Mouse (Mus musculus): ENCODE data around the gene Ubiad1. TPM values are rescaled to one million over a fixed set of nuclear protein-coding genes. Genes with fewer than 3 reads are reported as not detected.

The Ubiad1 gene
- polyA plus RNA-seq, 1 experiment from 2014 or later = 15.9 TPM

DNA sequence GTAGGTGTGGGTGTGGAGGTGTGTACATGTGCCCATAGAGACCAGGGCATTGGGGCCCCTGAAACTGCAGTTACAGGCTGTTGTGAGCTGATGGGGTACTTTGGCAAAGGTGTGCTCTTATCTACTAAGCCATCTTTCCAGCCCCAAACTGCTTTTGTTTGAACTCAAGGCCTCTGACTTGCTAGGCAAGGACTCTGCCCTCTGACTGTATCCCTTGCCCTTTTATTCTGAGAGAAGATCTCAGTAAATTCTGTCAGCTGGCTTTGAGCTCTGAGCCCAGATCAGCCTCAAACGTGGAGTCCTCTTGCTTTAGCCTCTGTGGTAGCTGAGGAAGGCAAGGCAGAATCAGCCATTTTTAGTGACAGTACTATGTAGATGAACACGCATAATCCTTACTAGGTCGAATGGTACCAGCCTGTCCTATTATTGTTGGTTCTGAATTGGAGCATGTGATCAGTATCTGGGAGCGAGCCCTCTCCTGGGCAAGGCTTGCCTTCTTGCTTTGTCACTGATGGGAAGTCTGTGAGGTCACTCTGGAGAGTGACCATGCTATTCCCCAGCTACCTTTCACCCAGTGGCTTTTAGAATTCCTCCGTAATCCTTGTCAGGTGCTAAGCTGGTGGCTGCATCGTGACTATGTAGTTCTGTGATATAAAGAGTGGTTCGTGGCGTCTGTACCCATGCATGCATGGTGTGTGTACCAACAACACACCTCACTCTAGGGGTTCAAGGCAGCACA, 28.0 kb upstream of the Ubiad1 start:
- Histone ChIP-seq H3K4me1 (ENCODE audit: control insufficient read depth, insufficient read depth, low read length) (no peaks in the 10 kb centered on the region), H3K9me3 (ENCODE audit: control insufficient read depth, low read length) (no peaks in the 10 kb centered on the region), H3K4me3 (replicated peaks; ENCODE audit: low read depth, low read length) (no peak overlapping the region), H3K36me3 (ENCODE audit: control insufficient read depth, insufficient read depth, low read length) (peaks cover 98% of the 10 kb centered on the region), H3K27me3 (ENCODE audit: control insufficient read depth, insufficient read depth, low read length) (no peaks in the 10 kb centered on the region), H3K9ac (replicated peaks; ENCODE audit: low read length) (no peak overlapping the region), H3K4me2 (ENCODE audit: low read length) (no peak overlapping the region), H3K27ac (replicated peaks; ENCODE audit: low read depth, low read length) (no peak overlapping the region)
- WGBS = 94% methylated on average over 8 of the region's 8 CpGs
- DNase-seq (no peak), ATAC-seq (ENCODE audit: low FRiP score, low TSS enrichment) (no peak)

DNA sequence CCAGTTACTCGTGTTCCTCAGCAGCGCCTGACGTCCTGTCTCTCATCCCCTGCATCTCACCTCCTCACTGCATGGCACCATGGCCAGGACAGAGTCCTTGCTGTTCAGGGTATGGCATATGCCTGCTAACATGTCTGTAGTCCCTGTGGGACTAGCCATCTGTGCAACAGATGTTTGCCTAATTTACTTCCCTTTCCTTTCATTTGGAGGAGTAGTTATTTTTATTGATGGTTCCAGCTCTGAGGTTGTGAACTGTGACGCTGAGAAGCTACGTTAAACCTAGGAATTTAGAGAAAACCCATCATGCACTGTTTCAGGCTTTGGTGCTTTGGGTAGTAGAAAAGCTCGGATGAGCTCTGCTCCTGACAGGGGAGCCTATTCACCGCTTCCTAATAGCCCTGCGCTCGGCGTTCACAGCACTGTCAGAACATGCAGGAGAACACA, 26.8 kb upstream of the Ubiad1 start:
- Histone ChIP-seq H3K9me3 (ENCODE audit: control insufficient read depth, low read length) (no peaks in the 10 kb centered on the region), H3K27ac (replicated peaks; ENCODE audit: low read depth, low read length) (no peak overlapping the region), H3K9ac (replicated peaks; ENCODE audit: low read length) (no peak overlapping the region), H3K27me3 (ENCODE audit: control insufficient read depth, insufficient read depth, low read length) (no peaks in the 10 kb centered on the region), H3K4me2 (ENCODE audit: low read length) (no peak overlapping the region), H3K4me3 (replicated peaks; ENCODE audit: low read depth, low read length) (no peak overlapping the region), H3K36me3 (ENCODE audit: control insufficient read depth, insufficient read depth, low read length) (peaks cover 98% of the 10 kb centered on the region), H3K4me1 (ENCODE audit: control insufficient read depth, insufficient read depth, low read length) (no peaks in the 10 kb centered on the region)
- ATAC-seq (ENCODE audit: low FRiP score, low TSS enrichment) (no peak), DNase-seq (no peak)
- 77% methylated on average over 10 of the region's 10 CpGs for WGBS

GRCm38 (mm10) chr4:148469487-148470252, 25.1 kb upstream of the Ubiad1 start:
- WGBS = 95% methylated on average over 11 of the region's 11 CpGs
- no peak overlapping the region for H3K27ac ChIP-seq (replicated peaks; ENCODE audit: low read depth, low read length)
- no peak for ATAC-seq (ENCODE audit: low FRiP score, low TSS enrichment)
- peaks cover 98% of the 10 kb centered on the region for H3K36me3 ChIP-seq (ENCODE audit: control insufficient read depth, insufficient read depth, low read length)
- no peaks in the 10 kb centered on the region for H3K4me1 ChIP-seq (ENCODE audit: control insufficient read depth, insufficient read depth, low read length)
- no peaks in the 10 kb centered on the region for H3K27me3 ChIP-seq (ENCODE audit: control insufficient read depth, insufficient read depth, low read length)
- no peaks in the 10 kb centered on the region for H3K9me3 ChIP-seq (ENCODE audit: control insufficient read depth, low read length)
- no peak overlapping the region for H3K4me2 ChIP-seq (ENCODE audit: low read length)
- H3K9ac ChIP-seq (replicated peaks; ENCODE audit: low read length) = no peak overlapping the region
- no peak overlapping the region for H3K4me3 ChIP-seq (replicated peaks; ENCODE audit: low read depth, low read length)
- DNase-seq = no peak

DNA sequence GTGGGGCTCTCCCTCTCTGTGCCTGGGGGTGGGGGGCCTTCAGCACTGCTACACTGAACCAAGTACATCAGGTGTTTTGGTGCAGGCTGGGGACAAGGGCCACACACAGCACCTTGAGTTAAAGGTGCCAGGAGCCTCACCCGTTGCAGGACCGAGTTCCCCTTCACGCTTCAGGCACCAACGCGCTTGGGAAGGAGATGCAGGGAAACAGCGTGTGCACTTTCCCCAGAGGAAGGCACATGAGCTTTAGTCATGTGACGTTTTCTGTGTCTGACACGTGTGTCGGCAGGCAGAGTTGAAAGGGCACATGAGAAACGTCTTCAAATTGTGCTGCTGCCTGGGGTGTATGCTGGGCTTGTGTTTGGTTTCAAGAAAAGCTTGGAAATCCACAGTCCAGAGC, 23.8 kb upstream of the Ubiad1 start:
- WGBS = 93% methylated on average over 10 of the region's 10 CpGs
- Histone ChIP-seq H3K4me1 (ENCODE audit: control insufficient read depth, insufficient read depth, low read length) (no peaks in the 10 kb centered on the region), H3K9ac (replicated peaks; ENCODE audit: low read length) (no peak overlapping the region), H3K27me3 (ENCODE audit: control insufficient read depth, insufficient read depth, low read length) (no peaks in the 10 kb centered on the region), H3K4me3 (replicated peaks; ENCODE audit: low read depth, low read length) (no peak overlapping the region), H3K36me3 (ENCODE audit: control insufficient read depth, insufficient read depth, low read length) (peaks cover 100% of the 10 kb centered on the region), H3K27ac (replicated peaks; ENCODE audit: low read depth, low read length) (no peak overlapping the region), H3K9me3 (ENCODE audit: control insufficient read depth, low read length) (no peaks in the 10 kb centered on the region), H3K4me2 (ENCODE audit: low read length) (no peak overlapping the region)
- DNase-seq (no peak), ATAC-seq (ENCODE audit: low FRiP score, low TSS enrichment) (no peak)

GRCm38 (mm10) chr4:148466511-148467079, 22.0 kb upstream of the Ubiad1 start:
- no peak overlapping the region for H3K9ac ChIP-seq (replicated peaks; ENCODE audit: low read length)
- 96% methylated on average over 5 of the region's 5 CpGs for WGBS
- H3K9me3 ChIP-seq (ENCODE audit: control insufficient read depth, low read length) = no peaks in the 10 kb centered on the region
- H3K4me1 ChIP-seq (ENCODE audit: control insufficient read depth, insufficient read depth, low read length) = no peaks in the 10 kb centered on the region
- no peak overlapping the region for H3K4me2 ChIP-seq (ENCODE audit: low read length)
- no peak overlapping the region for H3K4me3 ChIP-seq (replicated peaks; ENCODE audit: low read depth, low read length)
- ATAC-seq (ENCODE audit: low FRiP score, low TSS enrichment) (no peak), DNase-seq (no peak)
- no peaks in the 10 kb centered on the region for H3K27me3 ChIP-seq (ENCODE audit: control insufficient read depth, insufficient read depth, low read length)
- no peak overlapping the region for H3K27ac ChIP-seq (replicated peaks; ENCODE audit: low read depth, low read length)
- peaks cover 99% of the 10 kb centered on the region for H3K36me3 ChIP-seq (ENCODE audit: control insufficient read depth, insufficient read depth, low read length)

DNA sequence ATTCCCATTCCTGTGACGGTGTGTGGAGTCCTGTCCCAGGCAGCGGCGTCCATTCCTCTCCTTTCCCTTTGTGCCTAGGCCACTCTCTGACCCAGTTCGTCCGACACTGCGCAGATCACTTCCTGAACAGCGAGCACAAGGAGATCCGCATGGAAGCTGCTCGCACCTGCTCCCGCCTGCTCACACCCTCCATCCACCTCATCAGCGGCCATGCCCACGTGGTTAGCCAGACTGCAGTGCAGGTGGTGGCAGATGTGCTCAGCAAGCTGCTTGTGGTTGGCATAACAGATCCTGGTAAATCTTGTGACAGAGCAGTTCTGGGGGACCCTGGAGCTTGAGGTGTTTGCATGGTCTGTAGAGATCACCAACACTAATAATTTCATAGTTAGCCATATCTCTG, 20.3 kb upstream of the Ubiad1 start:
- H3K36me3 ChIP-seq (ENCODE audit: control insufficient read depth, insufficient read depth, low read length) = peaks cover 97% of the 10 kb centered on the region
- no peaks in the 10 kb centered on the region for H3K9me3 ChIP-seq (ENCODE audit: control insufficient read depth, low read length)
- H3K4me1 ChIP-seq (ENCODE audit: control insufficient read depth, insufficient read depth, low read length) = no peaks in the 10 kb centered on the region
- H3K4me2 ChIP-seq (ENCODE audit: low read length) = no peak overlapping the region
- H3K4me3 ChIP-seq (replicated peaks; ENCODE audit: low read depth, low read length) = no peak overlapping the region
- no peak overlapping the region for H3K9ac ChIP-seq (replicated peaks; ENCODE audit: low read length)
- WGBS = 96% methylated on average over 12 of the region's 12 CpGs
- DNase-seq (no peak), ATAC-seq (ENCODE audit: low FRiP score, low TSS enrichment) (no peak)
- H3K27me3 ChIP-seq (ENCODE audit: control insufficient read depth, insufficient read depth, low read length) = no peaks in the 10 kb centered on the region
- H3K27ac ChIP-seq (replicated peaks; ENCODE audit: low read depth, low read length) = no peak overlapping the region

DNA sequence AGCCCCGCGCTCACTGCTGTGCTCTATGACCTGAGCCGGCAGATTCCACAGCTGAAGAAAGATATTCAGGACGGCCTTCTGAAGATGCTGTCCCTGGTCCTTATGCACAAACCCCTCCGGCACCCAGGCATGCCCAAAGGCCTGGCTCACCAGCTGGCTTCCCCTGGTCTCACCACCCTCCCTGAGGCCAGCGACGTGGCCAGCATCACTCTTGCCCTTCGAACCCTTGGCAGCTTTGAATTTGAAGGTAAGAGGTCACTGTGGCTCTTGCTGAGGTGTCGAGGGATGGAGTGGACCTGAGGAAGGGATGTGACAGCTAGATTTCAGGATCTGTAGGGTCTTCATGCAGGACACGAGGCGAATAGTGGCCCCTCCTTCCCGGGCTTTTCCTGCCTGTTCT, 19.7 kb upstream of the Ubiad1 start:
- H3K9ac ChIP-seq (replicated peaks; ENCODE audit: low read length) = no peak overlapping the region
- H3K27me3 ChIP-seq (ENCODE audit: control insufficient read depth, insufficient read depth, low read length) = no peaks in the 10 kb centered on the region
- no peaks in the 10 kb centered on the region for H3K4me1 ChIP-seq (ENCODE audit: control insufficient read depth, insufficient read depth, low read length)
- no peak overlapping the region for H3K27ac ChIP-seq (replicated peaks; ENCODE audit: low read depth, low read length)
- H3K4me3 ChIP-seq (replicated peaks; ENCODE audit: low read depth, low read length) = no peak overlapping the region
- no peak overlapping the region for H3K4me2 ChIP-seq (ENCODE audit: low read length)
- DNase-seq (no peak), ATAC-seq (ENCODE audit: low FRiP score, low TSS enrichment) (no peak)
- no peaks in the 10 kb centered on the region for H3K9me3 ChIP-seq (ENCODE audit: control insufficient read depth, low read length)
- H3K36me3 ChIP-seq (ENCODE audit: control insufficient read depth, insufficient read depth, low read length) = peaks cover 97% of the 10 kb centered on the region
- 96% methylated on average over 12 of the region's 12 CpGs for WGBS

- peaks cover 97% of the 10 kb centered on the region for H3K36me3 ChIP-seq (ENCODE audit: control insufficient read depth, insufficient read depth, low read length)
- peak; percentile 70 for DNase-seq
- WGBS = 71% methylated on average over 14 of the region's 14 CpGs
- H3K9me3 ChIP-seq (ENCODE audit: control insufficient read depth, low read length) = no peaks in the 10 kb centered on the region
- H3K27ac ChIP-seq (replicated peaks; ENCODE audit: low read depth, low read length) = no peak overlapping the region
- ATAC-seq (ENCODE audit: low FRiP score, low TSS enrichment) = no peak; the same call in 1 of the 2 replicates
- no peaks in the 10 kb centered on the region for H3K27me3 ChIP-seq (ENCODE audit: control insufficient read depth, insufficient read depth, low read length)
- no peak overlapping the region for H3K4me2 ChIP-seq (ENCODE audit: low read length)
- H3K4me3 ChIP-seq (replicated peaks; ENCODE audit: low read depth, low read length) = no peak overlapping the region
- H3K4me1 ChIP-seq (ENCODE audit: control insufficient read depth, insufficient read depth, low read length) = no peaks in the 10 kb centered on the region
- H3K9ac ChIP-seq (replicated peaks; ENCODE audit: low read length) = no peak overlapping the region
Observed at GRCm38 (mm10) chr4:148463208-148463960, 18.8 kb upstream of the Ubiad1 start.
